In genomic region chr8:11001062-11001549, GRCm38 (mm10) we compare ENCODE assay signal across 8 mouse cellular contexts. TPM values are rescaled to one million over a fixed set of nuclear protein-coding genes. Genes with fewer than 3 reads are reported as not detected.
DNase-seq lines count a peak whose midpoint lies in the region; ATAC-seq lines count a peak whose summit lies in the region.

No protein-coding gene starts in this region.

- peak; percentile 25 to 42 for DNase-seq in left cerebral cortex, adult 18-20 months (ENCODE audit: low spot score in 2 of 2)
- no peak for DNase-seq in left cerebral cortex, postnatal 4 days
- DNase-seq in embryonic facial prominence, embryonic 14.5 days (ENCODE audit: low spot score), result peak; percentile 80
- peak; percentile 79 to 84 for DNase-seq in lung, adult 18-20 months
- DNase-seq in retina, embryonic 14.5 days (ENCODE audit: low spot score), result peak; percentile 16
- no peak for DNase-seq in layer of hippocampus, postnatal 14 days (ENCODE audit: low spot score in 2 of 2)
- DNase-seq in adrenal gland, postnatal 14 days, result no peak

- ATAC-seq in embryonic facial prominence, embryonic 14.5 days (ENCODE audit: low read depth), result peak; percentile 48; the same call in 1 of the 2 replicates
- ATAC-seq in hindbrain, embryonic 12.5 days (ENCODE audit: low FRiP score), result no peak

- H3K27ac ChIP-seq in embryonic facial prominence, embryonic 14.5 days (replicated peaks; ENCODE audit: low read depth, low read length), result peak overlapping the region; percentile 68
- H3K27ac ChIP-seq in hindbrain, embryonic 12.5 days, result peak overlapping the region; percentile 62

- H3K4me2 ChIP-seq in embryonic facial prominence, embryonic 14.5 days (ENCODE audit: low read depth, low read length), result peak overlapping the region; percentile 89
- peak overlapping the region; percentile 91 for H3K4me2 ChIP-seq in hindbrain, embryonic 12.5 days (replicated peaks)

- H3K4me3 ChIP-seq in embryonic facial prominence, embryonic 14.5 days (ENCODE audit: low read depth, low read length), result peak overlapping the region; percentile 88
- H3K4me3 ChIP-seq in hindbrain, embryonic 12.5 days, result peak overlapping the region; percentile 57

- WGBS in embryonic facial prominence, embryonic 14.5 days, result 4% methylated on average over 6 of the region's 6 CpGs
- 10% methylated on average over 6 of the region's 6 CpGs for WGBS in hindbrain, embryonic 12.5 days

- H3K4me1 ChIP-seq in embryonic facial prominence, embryonic 14.5 days (ENCODE audit: control insufficient read depth, insufficient read depth, low read length), result peaks cover 65% of the 10 kb centered on the region
- H3K4me1 ChIP-seq in hindbrain, embryonic 12.5 days, result peaks cover 84% of the 10 kb centered on the region

- peaks cover 19% of the 10 kb centered on the region; the same call in 1 of the 2 replicates for H3K36me3 ChIP-seq in embryonic facial prominence, embryonic 14.5 days (ENCODE audit: control insufficient read depth, insufficient read depth, low read length)
- H3K36me3 ChIP-seq in hindbrain, embryonic 12.5 days, result peaks cover 16% of the 10 kb centered on the region; the same call in 1 of the 2 replicates

- no peaks in the 10 kb centered on the region for H3K9me3 ChIP-seq in embryonic facial prominence, embryonic 14.5 days (ENCODE audit: control insufficient read depth, low read length)
- no peaks in the 10 kb centered on the region for H3K9me3 ChIP-seq in hindbrain, embryonic 12.5 days (replicated peaks)

- intact Hi-C loops in left cerebral cortex, postnatal 4 days (cut with DNase I), result loop anchor here (10.0 kb wide), 2 partner anchors 126 to 276 kb away; no protein-coding TSS in a partner anchor

- peak overlapping the region; percentile 94; the same call in 1 of the 2 replicates for H3K9ac ChIP-seq in embryonic facial prominence, embryonic 14.5 days (ENCODE audit: low read depth, low read length)
- H3K9ac ChIP-seq in hindbrain, embryonic 12.5 days, result peak overlapping the region; percentile 15

- no peaks in the 10 kb centered on the region for H3K27me3 ChIP-seq in embryonic facial prominence, embryonic 14.5 days (replicated peaks; ENCODE audit: control insufficient read depth, insufficient read depth, low read length)
- no peaks in the 10 kb centered on the region for H3K27me3 ChIP-seq in hindbrain, embryonic 12.5 days

RNA-seq across cellular contexts. Expression of gene Irs2, which starts 7.2 kb away (rescaled TPM):
- 10 to 100 TPM; 64.4 to 93.4 TPM for total RNA-seq in left cerebral cortex, adult 18-20 months (2021)
- total RNA-seq in left cerebral cortex, postnatal 4 days (2021), result 10 to 100 TPM; 35.8 to 37.0 TPM
- 5.4 and 5.9 TPM in 2 replicates for polyA plus RNA-seq in embryonic facial prominence, embryonic 14.5 days (2014; fragmentation: Nextera tagmentation; extraction: Ambion mirVana)
- polyA plus RNA-seq in hindbrain, embryonic 12.5 days (2016; fragmentation: Nextera tagmentation; extraction: Ambion mirVana), result 9.8 and 10.4 TPM in 2 replicates
- total RNA-seq in layer of hippocampus, postnatal 14 days (2021), result 10 to 100 TPM; 59.9 to 65.7 TPM
- total RNA-seq in adrenal gland, postnatal 14 days (2021), result 28.2 and 49.7 TPM in 2 replicates

Comparison
In these comparisons a context has a peak if more than half of its experiments do, and no peak if none do; other contexts are left out.
1. DNase-seq: peak in left cerebral cortex, adult 18-20 months (2 of 2), embryonic facial prominence, embryonic 14.5 days (single experiment), lung, adult 18-20 months (2 of 2) and retina, embryonic 14.5 days (single experiment); none in left cerebral cortex, postnatal 4 days (single experiment), layer of hippocampus, postnatal 14 days (0 of 2) and adrenal gland, postnatal 14 days (single experiment).